Mouse (Mus musculus) heart, postnatal 0 days (tissue): ENCODE results near the gene Asb1.

Experiments used
- CTCF ChIP-seq: IDR thresholded peaks from 2 replicates; pipeline ENCODE4 v1.5.1; 2016; ENCODE audit warnings: antibody characterized with exemption, control low read depth, low read depth
- EP300 ChIP-seq: IDR thresholded peaks from 2 replicates; pipeline ENCODE4 v1.6.1; 2016; ENCODE audit warnings: antibody characterized with exemption, low read depth

GRCm38 (mm10) chr1:91572458-91572857, 32.1 kb downstream of the Asb1 start:
- no peak for TF ChIP-seq CTCF
- no peak for TF ChIP-seq EP300
